Mouse (Mus musculus) liver, embryonic 14.5 days (tissue): Measurements from ENCODE around the gene Gm49776. TPM values are rescaled to one million over a fixed set of nuclear protein-coding genes. Genes with fewer than 3 reads are reported as not detected.
"Not testable (repeated sequence)": the region's sequence is repeated elsewhere in the genome, so short reads cannot be mapped to it uniquely, and the experiment has no call there.

ENCODE experiments used
- ATAC-seq: fragments of 200-750 bp; cut with Nextera tagmentation; 2 replicates; pipeline ENCODE4 v1.8.0; 2017; ENCODE audit warnings: moderate number of reproducible peaks, mild to moderate bottlenecking, moderate library complexity; ENCODE audit not compliant: insufficient read depth
- DNase-seq, 3 experiments: peaks; one replicate each; pipeline ENCODE4 v3.0.0-alpha.2; 2012 to 2013; ENCODE audit warnings: low read depth in 3 of 3, low spot score in 3 of 3
- H3K27ac ChIP-seq: fragments of 300-500 bp; sonication (generic); 2 replicates; pipeline ENCODE4 v1.5.1; 2014; ENCODE audit warnings: moderate library complexity, mild to moderate bottlenecking, control low read depth, inconsistent platforms
- H3K27me3 ChIP-seq: fragments of 300-500 bp; sonication (generic); 2 replicates; pipeline ENCODE4 v1.6.1; 2014; ENCODE audit warnings: mild to moderate bottlenecking, low read length, moderate library complexity; ENCODE audit not compliant: control insufficient read depth, insufficient read depth
- H3K36me3 ChIP-seq: fragments of 300-500 bp; sonication (generic); replicated peaks from 2 replicates; pipeline ENCODE4 v1.6.1; 2014; ENCODE audit warnings: low read depth; ENCODE audit not compliant: control insufficient read depth, insufficient read depth
- H3K4me1 ChIP-seq, 2 experiments: fragments of 200-500 bp in 1 of 2; fragments of 300-500 bp in 1 of 2; sonication (generic) in 1 of 2; replicated peaks; 2 replicates each; pipeline ENCODE4 v1.6.1; 2012 to 2014; ENCODE audit warnings: antibody characterized with exemption in 1 of 2, inconsistent platforms in 1 of 2, low read length in 1 of 2; ENCODE audit not compliant: control insufficient read depth in 2 of 2, insufficient read depth in 2 of 2
- H3K4me2 ChIP-seq: fragments of 300-500 bp; sonication (generic); 2 replicates; pipeline ENCODE4 v1.6.1; 2014; ENCODE audit warnings: low read depth, mild to moderate bottlenecking, control low read depth, moderate library complexity
- H3K4me3 ChIP-seq, 2 experiments: fragments of 200-500 bp in 1 of 2; fragments of 300-500 bp in 1 of 2; sonication (generic) in 1 of 2; 2 replicates each; pipeline ENCODE4 v1.5.1; 2012 to 2014; ENCODE audit warnings: low read depth in 2 of 2, low read length in 2 of 2, mild to moderate bottlenecking in 2 of 2, control low read depth in 1 of 2, inconsistent platforms in 1 of 2, moderate library complexity in 1 of 2; ENCODE audit not compliant: insufficient read depth in 1 of 2
- H3K9ac ChIP-seq: fragments of 300-500 bp; sonication (generic); replicated peaks from 2 replicates; pipeline ENCODE4 v1.6.1; 2014; ENCODE audit warnings: mild to moderate bottlenecking, control low read depth, moderate library complexity
- H3K9me3 ChIP-seq: fragments of 300-500 bp; sonication (generic); 2 replicates; pipeline ENCODE4 v1.6.1; 2016; ENCODE audit warnings: low read length, mixed read lengths; ENCODE audit not compliant: control insufficient read depth
- CTCF ChIP-seq: IDR thresholded peaks from 2 replicates; pipeline ENCODE4 v1.5.1; 2016; ENCODE audit warnings: antibody characterized with exemption, low read depth, control low read depth
- EP300 ChIP-seq: IDR thresholded peaks from 2 replicates; pipeline ENCODE4 v1.6.1; 2016; ENCODE audit warnings: antibody characterized with exemption, low read depth
- WGBS: fragments of 180-500 bp; shearing (Covaris S2); extraction: QIAGEN DNeasy Blood & Tissue Kit; methylation state at CpG from one replicate; pipeline ENCODE4 v1.1.7; 2014; ENCODE audit not compliant: insufficient replicate concordance; 5-methylcytosine and 5-hydroxymethylcytosine counted together
- polyA plus RNA-seq, 2 experiments: library from polyadenylated mRNA; depleted of rRNA in 1 of 2; stranded (reverse) in 1 of 2; unstranded in 1 of 2; fragments of >200 nt; fragmentation: Nextera tagmentation in 1 of 2; extraction: Ambion mirVana in 1 of 2; gene quantifications; 2 replicates each; pipeline versions ENCODE4 v1.2.1 to v1.2.3; 2012 to 2014

Gene Gm49776
- polyA plus RNA-seq (2012; rRNA removed) (0.18 and 0.40 TPM in 2 replicates), polyA plus RNA-seq (2014; fragmentation: Nextera tagmentation; extraction: Ambion mirVana) (1.3 and 1.9 TPM in 2 replicates)

DNA sequence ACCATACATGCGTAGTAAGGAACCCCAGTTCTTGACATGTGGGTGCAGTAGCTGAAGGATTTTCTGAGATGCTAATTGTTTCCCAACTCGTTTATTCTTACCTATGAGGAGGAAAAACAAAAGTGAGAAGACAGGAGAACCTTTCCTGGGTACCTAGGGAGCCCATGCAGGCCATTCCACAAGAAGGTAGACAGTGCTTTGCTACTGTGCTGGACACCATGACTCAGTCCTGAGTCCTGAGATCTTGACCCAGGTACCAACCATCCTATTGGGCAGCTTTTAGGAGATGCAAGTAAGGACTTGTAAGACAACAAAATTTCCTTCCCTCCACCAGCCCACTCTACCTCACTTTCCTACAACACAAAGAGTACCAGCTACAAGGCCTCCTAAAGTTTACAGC is at the start of gene Gm49776:
Gene Gm49776, minus strand, starts transcription at position 101 of the 400 bp plus-strand sequence.
- no peak within 1 kb of the TSS for H3K9ac ChIP-seq
- DNase-seq = no peak
- no peak within 1 kb of the TSS for H3K27ac ChIP-seq
- TF ChIP-seq CTCF = no peak
- no peak for TF ChIP-seq EP300
- H3K36me3 ChIP-seq = peaks cover 89% of the 10 kb centered on the region
- no peaks in the 10 kb centered on the region for H3K4me1 ChIP-seq
- H3K27me3 ChIP-seq = no peaks in the 10 kb centered on the region
- ATAC-seq = no peak
- H3K9me3 ChIP-seq = no peaks in the 10 kb centered on the region
- H3K4me2 ChIP-seq = no peak within 1 kb of the TSS
- 84% methylated on average over 2 of the region's 2 CpGs for WGBS
- H3K4me3 ChIP-seq = no peak within 1 kb of the TSS

DNA sequence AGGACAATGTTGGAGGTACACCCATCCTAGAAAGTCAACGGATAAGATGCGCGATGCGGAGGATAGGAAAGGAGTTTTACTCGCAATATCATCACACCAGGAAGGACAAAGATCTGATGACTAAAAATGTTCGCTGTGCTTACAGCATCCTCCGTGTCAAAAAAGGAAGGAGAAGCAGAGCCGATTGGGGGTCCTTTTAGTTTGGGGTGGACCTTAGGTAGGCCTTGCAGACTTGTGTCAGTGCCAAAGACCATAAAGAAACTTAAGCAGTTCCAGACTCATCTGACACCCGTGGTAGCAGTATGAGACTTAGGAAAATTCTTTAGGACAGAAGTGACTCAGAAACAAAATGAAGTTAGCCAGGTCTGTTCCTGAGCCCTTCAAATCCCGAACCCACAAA is 31.5 kb upstream of the Gm49776 start:
- H3K4me1 ChIP-seq = peaks cover 16 to 18% of the 10 kb centered on the region in 2 experiments
- 0 out of 2 replicates have a peak, but pooled peaks have one; percentile 7 for TF ChIP-seq EP300
- ATAC-seq = not testable (repeated sequence)

DNA sequence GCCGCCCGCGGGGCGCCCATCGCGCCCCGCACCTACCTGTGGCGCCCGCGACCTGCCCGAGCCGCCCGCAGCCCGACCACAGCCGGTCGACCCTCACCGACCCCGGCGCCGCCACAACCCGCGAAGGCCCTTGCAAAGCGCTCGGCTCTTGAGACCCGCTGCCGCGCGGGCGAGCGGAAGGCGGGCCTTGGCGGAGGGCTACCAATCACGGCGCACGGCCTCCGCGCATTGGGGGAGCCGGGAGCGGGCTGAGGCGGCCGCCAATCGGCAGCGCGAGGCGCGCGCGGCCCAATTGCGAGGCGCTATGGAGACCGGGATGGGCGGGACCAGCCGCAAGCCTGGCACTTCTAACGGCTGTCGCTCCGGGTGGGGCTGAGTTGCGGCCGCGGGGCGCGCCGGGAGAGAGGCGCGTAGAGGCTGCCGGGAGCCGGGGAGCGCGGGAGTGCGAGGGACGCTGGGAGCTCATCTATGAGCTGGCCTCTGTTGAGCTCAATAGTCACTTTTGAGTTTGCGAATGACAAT is 31.0 kb upstream of the Gm49776 start, which contains the start of gene Dgcr8:
Gene Dgcr8, minus strand, starts transcription at position 180 of the 522 bp plus-strand sequence.
- peaks cover 16 to 18% of the 10 kb centered on the region in 2 experiments for H3K4me1 ChIP-seq
- H3K36me3 ChIP-seq = peaks cover 32% of the 10 kb centered on the region
- H3K4me3 ChIP-seq = peak within 1 kb of the TSS; percentile 72 to 76
- peak within 1 kb of the TSS; percentile 89 for H3K4me2 ChIP-seq
- peak within 1 kb of the TSS; percentile 70 for H3K27ac ChIP-seq
- ATAC-seq = peak; percentile 98
- under 1% methylated on average over 69 of the region's 71 CpGs for WGBS
- H3K9ac ChIP-seq = peak within 1 kb of the TSS; percentile 68
- no peaks in the 10 kb centered on the region for H3K27me3 ChIP-seq
- H3K9me3 ChIP-seq = no peaks in the 10 kb centered on the region
- peak; percentile 94 for DNase-seq
- TF ChIP-seq CTCF (no peak), EP300 (no peak)

More for the DNA sequence above, 31.5 kb upstream of the Gm49776 start:
- Histone ChIP-seq H3K4me3 (peak overlapping the region; percentile 55 to 72), H3K9ac (peak overlapping the region; percentile 68), H3K36me3 (peaks cover 27% of the 10 kb centered on the region), H3K4me2 (peak overlapping the region; percentile 61), H3K27ac (peak overlapping the region; percentile 59; the same call in 1 of the 2 replicates)
- H3K9me3 ChIP-seq, DNase-seq, H3K27me3 ChIP-seq: not testable (repeated sequence)
- under 1% methylated on average over 9 of the region's 10 CpGs for WGBS

DNA sequence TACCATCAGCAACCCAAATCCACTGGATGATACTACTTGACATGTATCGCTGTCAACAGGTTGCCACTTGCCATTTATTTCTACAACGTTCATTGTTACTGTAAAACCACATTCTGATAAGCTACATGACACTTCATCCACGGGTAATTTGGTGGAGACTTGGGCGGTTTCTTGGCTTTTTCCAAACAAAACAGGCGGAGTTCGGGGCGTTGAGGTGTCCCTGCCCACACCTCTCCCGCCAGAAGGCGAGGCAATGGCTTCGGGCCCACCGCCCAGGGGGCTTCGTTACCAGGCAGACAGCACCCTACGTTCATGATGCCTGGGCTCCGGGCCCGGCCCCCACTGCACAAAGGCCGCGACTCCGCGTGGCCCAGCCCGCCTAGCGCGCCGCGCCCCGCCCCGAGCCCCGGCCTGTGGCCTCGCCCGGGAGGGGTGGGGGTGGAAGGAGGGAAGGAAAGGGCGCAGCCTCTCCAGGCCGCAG is 30.5 kb upstream of the Gm49776 start:
- TF ChIP-seq CTCF = no peak
- DNase-seq = peak; percentile 62 to 68 (median 63)
- Histone ChIP-seq H3K27ac (peak overlapping the region; percentile 70), H3K9ac (peak overlapping the region; percentile 68), H3K27me3 (no peaks in the 10 kb centered on the region), H3K9me3 (no peaks in the 10 kb centered on the region), H3K4me1 (peaks cover 16 to 18% of the 10 kb centered on the region in 2 experiments), H3K36me3 (peaks cover 37% of the 10 kb centered on the region), H3K4me2 (peak overlapping the region; percentile 89), H3K4me3 (peak overlapping the region; percentile 72 to 76)
- WGBS = under 1% methylated on average over 28 of the region's 31 CpGs
- ATAC-seq = peak; percentile 90

DNA sequence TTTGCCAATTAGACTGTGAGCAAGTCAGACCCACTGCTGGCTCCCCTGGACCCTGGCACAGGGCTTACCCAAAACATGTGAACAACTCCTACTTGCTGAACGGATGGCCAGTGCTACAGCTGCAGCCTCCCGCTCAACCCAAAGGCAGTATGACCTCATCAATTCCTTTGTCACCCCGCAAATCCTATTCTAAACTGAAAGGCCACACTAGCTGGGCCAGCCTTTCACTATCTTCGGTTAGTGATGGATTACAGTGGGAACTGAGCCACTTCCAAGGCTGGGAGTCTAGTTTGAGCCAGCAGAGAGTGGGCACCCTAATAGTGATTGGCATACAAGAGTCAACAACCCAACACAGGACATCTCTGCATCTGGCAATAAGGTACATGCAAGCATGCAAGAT is 30.0 kb upstream of the Gm49776 start:
- Histone ChIP-seq H3K9me3 (no peaks in the 10 kb centered on the region), H3K36me3 (peaks cover 41% of the 10 kb centered on the region), H3K4me3 (peak overlapping the region; percentile 72 to 76), H3K9ac (peak overlapping the region; percentile 68), H3K27ac (peak overlapping the region; percentile 70), H3K4me1 (peaks cover 16 to 18% of the 10 kb centered on the region in 2 experiments), H3K27me3 (no peaks in the 10 kb centered on the region), H3K4me2 (peak overlapping the region; percentile 89)
- TF ChIP-seq EP300 (no peak), CTCF (no peak)
- DNase-seq (peak in 1 of 3 experiments; percentile 11), ATAC-seq (no peak)
- 0% methylated on average over 4 of the region's 4 CpGs for WGBS
